Mouse (Mus musculus) left cerebral cortex, adult 18-20 months (tissue): Measurements from ENCODE around the gene Fras1. TPM values are rescaled to one million over a fixed set of nuclear protein-coding genes. Genes with fewer than 3 reads are reported as not detected.

ENCODE experiments used
- DNase-seq, 2 experiments: peaks; one replicate each; pipeline ENCODE4 v3.0.0; 2021 to 2022; ENCODE audit warnings: low spot score in 2 of 2, mixed read lengths in 1 of 2
- total RNA-seq, 2 experiments: library from RNA; stranded (reverse); gene quantifications; 2 replicates each; pipeline ENCODE4 v1.2.3; 2021

The Fras1 gene
- total RNA-seq, 2 experiments from 2014 or later, result 20.1 to 23.3 TPM

DNA sequence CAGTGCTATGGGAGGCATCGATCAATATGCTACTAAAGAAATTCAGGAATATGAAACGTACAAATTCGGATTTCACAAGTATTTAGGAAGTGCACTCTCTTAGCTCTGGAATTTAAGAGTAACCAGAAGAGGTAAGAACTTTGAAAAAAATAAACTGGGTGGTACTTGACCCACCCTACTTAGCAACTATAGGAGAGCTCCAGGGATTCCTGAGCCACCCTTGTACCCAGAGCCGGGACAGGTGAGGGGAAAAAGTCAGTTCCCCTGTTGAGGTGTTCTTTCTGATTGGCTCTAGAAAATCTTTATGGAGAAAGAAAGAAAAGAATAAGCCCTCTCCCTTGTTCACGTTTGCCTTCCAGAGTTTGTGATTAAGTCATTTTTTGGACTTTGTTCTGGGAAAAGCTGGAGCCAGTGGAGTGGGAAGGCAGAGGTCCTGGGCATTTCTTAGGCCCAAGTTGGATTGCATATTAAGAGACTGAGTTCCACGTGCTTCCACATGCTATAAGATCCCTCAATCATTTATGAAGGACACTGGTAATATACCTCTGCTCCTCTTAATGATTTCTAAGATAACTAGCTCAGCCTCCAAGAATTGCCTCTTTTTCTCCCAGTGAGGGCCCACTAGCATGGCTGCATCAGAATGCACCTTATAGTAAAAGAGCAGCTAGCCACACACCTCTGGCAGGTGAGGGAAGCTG is 265.6 kb downstream of the Fras1 start:
- no peak for DNase-seq

DNA sequence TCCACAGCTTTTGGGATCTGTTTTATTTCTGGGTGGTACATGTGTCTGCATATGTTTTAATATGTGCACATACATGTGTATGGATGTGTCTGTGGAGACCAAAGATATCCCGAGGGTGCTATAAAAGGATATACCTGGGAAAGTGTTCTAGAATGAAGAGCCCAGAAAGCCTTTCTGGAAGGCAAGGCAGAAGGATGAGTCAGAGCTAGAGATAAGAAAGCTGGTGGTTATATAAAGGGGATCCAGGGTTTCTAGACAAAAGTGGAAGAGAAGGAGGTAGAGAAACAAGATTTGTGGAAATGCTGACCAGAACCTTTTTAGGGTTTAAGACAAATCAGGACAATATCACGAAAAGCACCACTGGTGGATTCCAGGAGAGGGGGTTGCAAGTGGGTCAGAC is 267.5 kb downstream of the Fras1 start:
- no peak for DNase-seq

DNA sequence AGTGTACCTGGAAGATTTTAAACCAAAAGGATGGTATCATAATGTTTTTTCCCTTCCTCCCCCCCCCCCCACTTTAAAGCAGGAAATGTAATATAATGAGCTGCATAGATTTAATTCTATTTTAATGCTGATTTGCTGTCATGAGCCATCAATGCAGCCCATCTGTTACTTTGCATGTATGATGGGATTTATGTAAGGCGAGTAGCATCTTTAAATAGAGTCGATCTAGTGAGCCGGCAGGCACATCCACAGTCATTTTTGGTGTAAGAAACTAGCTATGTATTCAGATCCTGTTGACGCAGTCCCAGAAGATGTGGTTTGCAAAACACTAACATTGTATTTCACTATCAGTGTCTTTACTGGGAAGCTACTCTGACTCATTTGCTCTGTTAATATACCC is 301.9 kb downstream of the Fras1 start:
- DNase-seq, result peak in 1 of 2 experiments; percentile 16

DNA sequence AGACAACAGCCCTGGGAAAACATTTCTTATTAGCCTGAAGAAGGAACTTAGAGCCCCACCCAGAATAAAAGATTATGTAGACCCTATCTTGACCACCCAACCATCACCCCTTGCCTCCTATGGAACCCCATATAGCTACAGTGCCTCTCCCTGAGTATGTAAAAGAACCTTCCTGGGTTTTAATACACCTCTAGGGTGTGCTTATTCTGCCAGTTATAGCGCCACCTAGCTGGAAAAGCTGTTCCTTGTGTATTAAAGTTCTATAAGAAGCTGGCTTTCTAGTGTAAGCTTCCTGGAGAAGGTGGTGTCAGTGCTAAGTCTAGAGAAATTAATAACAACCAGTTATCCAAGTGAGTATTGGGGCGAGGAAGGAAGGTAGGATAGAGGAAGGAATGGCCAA is 303.7 kb downstream of the Fras1 start:
- DNase-seq, result peak; percentile 22 to 56

DNA sequence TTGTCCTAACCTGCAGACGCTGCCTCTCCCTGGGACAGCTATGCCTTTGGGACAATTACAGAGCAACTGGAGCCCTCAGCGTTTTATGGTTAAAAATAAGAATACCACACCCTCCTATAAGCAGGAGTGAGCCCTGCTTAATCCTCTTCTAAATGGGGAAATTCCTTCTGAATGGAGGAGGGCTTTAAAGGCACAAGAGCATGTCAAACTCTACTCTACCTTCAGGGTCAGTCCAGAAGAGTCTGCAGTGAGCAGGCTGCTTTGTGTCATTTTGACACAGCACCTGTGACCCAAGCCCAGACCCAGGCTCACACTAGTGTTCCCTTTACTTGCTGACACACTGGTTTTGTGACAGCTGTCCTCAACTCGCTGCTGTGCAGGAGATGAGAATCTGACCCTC is 307.3 kb downstream of the Fras1 start:
- no peak for DNase-seq

DNA sequence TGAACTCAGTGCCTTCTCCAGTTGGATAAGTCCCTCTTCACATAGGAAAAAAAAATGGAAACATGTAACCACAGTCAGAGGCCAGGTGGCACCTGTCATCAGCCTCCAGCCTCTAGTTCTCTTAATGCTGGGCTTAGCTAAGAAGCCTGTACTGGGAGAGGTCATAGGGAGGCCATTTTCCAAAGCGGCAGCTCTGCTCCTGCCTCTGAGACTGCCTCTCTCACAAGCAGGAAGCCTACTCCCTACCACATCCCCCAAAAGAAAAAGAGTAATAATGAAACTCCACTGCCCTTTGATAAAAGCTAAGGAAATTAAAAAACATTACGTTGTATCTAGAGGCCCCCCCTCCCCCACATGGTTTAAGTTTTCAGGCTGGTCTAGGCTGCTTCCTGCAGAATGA is 309.0 kb downstream of the Fras1 start:
- DNase-seq, result no peak

DNA sequence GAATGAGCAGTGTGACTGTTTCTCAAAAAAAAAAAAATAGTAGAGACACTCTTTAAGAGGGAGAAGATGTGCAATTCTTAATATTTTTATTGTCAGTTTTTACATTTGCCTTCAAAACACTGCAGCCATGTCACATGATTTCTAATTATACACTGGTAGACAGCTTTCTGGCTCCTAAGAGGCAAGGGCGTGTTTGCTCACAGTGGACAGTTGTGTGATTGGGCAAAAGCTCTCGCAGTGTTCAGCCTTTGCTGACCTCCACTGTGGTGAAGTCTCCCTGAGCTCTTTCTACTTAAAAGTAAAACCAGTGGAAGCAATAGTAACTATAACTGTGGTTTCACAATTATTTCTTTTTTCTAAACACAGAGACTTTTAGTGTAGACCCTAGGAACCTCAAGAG is 315.1 kb downstream of the Fras1 start:
- no peak for DNase-seq

DNA sequence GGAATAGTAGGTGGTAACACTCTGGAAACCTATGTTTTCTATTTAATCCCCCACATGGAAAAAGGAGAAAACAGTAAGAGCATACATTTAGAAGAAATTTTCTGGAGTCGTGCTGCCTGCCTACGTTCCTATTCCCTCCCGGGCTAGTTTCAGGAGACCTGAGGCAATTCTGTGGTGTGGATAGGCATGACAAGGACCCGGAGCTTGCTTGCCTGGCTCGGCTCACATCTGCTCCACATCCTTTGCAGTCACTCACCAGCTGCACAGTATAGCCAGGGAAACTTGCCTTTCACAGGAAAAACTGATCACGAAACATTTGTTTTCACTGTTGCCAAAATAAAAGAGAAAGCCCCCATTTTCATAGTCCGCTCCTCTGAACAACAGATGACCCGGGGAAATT is 325.2 kb downstream of the Fras1 start:
- no peak for DNase-seq

DNA sequence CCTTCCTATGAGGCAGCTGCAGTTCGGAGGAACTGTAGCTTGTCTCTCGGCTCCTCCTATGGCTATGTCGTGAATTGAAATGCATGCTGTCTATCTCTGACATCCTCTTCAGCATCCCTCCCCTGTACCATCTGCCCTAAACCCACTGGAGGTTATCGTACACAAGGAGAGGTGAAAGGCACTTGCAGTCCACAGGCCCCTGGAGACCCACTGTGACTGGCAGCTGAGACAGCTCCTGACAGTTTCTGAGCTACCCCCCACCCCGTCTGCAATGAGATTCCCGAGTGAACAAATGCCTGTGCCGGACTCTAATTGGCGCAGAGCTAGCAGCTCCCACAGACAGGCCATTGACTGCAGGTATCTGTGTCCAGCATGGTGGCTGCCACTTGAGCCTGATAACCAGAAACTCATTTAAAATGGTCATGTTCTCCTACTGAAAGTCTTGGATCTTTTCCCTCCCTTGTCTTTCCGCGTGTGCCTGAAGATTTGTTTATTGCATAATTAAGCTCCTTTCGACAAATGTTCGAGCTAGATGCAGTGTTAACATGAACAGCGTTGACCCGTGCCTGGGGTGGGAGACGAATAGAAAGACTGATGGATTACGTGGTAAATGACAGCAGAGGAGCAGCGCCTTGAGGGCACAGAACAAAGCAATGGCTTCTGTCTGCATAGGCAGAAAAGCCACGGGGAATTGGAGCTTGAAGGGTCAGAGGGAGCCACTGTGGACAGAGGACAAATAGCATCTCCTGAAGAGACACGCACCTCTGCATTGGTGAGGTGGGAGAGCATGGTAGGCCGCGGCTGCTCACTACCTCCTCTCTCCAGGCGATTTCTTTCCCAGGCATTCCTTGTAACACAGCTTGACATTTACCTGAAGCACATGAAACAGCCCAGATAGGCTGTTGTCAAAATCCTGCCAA is 329.2 kb downstream of the Fras1 start:
- DNase-seq, result no peak

DNA sequence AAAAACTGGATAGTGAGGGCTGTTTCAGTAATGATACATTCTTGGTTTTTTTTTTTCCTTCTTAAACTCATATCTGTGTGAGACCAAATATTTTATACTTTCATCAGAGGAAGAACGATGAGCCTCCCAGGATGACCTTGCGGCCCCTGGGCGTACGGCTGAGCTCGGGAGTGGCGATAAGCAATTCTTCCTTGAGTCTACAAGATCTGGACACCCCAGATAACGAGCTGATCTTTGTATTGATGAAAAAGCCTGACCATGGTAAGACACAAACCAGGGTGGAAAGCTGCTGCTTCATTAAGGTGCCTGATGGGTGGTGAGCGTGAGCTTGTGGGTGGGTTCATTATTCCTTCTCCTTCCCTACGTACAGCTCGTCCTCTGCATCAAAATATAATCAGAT is 334.8 kb downstream of the Fras1 start:
- no peak for DNase-seq

DNA sequence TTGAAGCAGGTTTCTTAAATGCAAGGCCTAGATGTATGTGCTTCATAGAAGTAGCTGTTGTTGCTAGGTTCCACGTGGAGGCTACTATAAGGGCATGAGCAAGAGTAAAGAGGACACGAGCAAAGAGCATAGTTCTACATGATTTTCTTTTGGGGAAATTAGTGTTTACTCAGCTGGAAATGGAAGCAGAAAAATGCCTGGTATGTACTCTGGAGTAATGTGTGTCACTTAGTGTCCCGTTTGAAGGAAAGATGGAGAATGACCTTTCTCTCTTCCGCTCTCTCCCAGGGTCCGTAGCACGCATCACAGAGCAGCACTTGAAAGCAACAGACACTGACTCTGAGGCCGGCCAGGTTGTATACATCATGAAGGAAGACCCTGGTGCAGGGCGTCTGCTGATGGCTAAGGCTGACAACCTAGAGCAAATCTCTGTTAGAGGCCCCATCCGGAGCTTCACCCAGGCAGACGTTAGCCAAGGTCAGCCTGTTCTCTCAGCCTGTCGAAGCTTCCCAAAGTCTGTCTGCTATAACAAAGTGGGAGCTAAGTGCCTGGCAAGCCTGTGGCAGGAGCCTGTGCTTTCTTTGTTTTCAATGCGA is 338.4 kb downstream of the Fras1 start:
- no peak for DNase-seq

DNA sequence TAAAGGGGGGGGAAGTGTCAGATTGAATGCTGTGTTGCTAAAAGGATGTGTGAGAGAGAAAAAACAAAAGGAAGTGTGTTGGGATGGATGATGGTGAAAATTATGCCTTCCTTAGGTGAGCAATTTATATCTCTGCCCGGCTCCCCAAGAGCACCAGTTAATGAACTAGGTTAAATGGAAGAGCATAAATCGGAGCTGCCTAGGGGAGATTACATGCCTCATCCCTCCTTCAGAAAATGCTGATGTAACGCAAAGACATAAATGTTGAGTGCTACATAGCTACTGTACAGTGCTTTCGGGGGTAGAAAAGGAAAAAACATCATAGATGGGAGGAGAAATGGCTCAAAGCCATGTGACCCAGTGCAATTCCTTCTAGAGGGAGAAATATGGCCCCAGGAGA is 339.0 kb downstream of the Fras1 start:
- no peak for DNase-seq

DNA sequence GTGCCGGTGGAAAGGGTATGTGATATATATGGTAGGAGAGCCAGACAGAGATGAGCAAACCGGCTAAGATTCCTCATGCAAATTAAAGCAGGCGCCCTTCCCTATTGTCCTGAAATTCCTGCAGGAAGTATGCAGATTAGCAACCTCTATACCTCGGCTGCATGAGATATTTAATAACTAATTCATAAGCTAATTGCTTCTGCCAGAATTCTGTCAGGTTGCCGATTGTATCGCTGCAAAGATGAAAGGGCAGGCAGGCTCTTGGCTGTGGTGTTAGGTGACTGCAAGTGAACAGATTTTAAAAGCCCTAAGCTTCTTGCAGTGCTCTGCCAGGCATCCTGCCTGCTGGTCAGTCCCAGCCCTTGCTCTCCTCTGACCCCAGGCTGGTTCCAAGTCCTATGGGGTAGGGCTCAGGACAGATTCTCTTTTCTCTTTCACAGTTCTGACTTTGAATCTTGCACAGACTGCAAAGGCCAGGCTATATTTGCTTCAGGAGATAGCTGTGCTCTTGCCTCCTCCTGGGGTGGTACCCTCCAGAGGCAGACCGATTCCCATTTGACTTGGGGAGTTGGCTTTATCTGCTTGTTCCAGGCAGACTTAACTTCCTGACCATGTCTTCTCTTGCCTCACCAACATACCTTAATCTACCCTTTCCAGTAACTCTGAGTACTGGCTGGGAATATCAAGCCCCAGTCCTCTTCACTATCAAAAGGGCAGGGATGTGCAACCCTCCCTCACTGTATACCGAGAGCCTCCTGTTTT is 342.7 kb downstream of the Fras1 start:
- DNase-seq, result no peak

DNA sequence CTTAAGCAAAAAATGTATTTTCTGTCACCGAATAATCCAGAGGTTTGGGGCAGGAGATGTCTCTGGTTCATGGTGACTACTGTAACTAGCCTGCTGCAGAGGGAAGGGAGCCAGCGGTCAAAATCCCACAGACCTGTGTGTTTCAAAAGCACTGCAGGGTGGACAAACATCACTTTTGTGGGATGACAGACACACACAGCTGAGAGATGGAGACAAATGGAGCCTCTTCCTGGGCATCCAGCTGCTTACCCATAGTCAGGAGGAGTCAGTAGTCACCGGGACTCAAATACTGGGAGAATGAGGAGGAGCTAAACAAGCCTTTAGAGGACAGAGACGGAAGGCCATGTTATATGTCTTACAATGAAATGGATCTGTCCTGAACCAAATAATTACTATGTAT is 343.9 kb downstream of the Fras1 start:
- no peak for DNase-seq

DNA sequence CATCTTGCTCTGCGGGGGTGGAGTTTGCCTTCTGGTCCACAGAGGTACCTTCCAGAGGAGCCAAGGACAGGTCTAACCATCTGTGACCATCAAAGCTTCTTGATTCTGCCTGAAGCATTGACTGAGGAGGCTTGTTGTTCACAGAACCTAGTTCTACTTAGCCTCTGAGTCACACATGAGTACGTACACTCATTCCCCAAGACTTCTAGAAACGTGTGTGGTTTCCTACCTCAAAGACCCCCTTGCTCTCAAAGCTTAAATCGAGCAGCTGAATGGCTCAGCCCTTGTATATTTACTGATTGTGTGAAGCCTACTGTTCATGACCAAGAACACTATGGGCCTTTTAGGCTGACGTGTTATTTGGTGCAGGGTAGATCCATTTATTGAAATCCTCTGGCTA is 344.8 kb downstream of the Fras1 start:
- DNase-seq, result no peak

DNA sequence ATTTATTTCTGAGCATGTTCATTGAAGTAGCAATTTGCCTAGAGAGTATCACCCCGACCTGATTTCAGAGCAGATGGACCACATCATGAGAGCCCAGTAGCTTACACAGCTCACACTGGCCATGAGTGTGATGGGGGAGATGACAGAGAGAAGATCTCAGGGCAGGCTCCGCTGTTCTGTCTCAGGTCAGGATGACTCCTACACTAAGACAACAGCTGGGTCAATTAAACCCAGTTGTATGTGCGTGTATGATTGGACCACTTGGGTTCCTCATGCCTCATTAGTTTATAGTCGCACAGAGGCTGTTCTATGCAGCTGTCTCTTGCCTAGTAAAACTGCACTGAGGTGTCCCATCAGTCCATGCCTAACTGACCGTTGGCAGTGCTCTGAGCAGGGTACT is 345.5 kb downstream of the Fras1 start:
- no peak for DNase-seq

DNA sequence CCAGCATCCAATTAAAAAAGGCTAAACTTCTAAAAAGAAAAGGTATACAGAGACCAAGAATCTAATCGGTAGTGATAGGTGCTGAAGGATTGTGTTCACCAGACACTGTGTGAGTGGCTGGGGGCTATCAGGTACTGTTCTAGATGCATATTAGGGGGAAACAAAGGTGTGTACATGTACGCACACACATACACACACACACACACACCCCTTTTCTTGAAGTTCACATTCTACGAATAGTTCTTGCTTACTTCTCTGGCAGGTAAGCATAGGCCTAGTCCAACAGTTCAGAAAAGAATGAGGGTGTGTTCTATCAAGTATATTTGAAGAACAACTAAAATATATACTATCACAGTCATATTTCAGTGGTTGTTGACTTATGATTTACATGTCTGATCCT is 348.9 kb downstream of the Fras1 start:
- no peak for DNase-seq

DNA sequence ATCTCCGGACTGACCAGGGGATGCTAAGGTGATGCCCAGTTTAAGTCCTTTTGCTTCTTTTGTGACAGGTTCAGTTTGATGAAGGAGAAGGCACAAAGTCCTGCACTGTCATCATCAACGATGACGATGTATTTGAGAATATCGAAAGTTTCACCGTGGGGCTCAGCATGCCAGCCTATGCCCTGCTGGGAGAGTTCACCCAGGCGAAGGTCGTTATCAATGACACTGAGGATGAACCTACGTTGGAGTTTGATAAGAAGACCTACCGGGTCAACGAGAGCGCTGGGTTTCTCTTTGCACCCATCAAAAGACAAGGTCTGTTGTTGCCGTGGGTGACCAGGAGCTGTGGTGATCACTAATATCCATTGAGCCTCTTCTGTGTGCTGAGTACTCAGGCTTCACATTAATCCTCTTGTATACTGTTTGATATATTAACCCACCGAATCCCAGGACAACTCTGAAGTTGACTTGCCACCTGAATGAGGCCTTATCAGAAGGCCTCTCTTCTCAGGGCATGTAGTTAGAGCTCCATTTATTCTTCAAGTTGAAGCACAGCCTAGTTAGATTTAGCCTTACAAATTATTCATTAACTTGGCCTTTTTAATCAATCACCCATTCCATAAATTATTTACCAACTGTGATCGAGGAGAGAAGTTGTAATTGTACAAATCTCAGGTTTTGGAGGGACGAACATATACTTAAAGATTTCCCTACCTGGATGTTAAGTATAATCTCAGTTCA is 365.6 kb downstream of the Fras1 start:
- no peak for DNase-seq

DNA sequence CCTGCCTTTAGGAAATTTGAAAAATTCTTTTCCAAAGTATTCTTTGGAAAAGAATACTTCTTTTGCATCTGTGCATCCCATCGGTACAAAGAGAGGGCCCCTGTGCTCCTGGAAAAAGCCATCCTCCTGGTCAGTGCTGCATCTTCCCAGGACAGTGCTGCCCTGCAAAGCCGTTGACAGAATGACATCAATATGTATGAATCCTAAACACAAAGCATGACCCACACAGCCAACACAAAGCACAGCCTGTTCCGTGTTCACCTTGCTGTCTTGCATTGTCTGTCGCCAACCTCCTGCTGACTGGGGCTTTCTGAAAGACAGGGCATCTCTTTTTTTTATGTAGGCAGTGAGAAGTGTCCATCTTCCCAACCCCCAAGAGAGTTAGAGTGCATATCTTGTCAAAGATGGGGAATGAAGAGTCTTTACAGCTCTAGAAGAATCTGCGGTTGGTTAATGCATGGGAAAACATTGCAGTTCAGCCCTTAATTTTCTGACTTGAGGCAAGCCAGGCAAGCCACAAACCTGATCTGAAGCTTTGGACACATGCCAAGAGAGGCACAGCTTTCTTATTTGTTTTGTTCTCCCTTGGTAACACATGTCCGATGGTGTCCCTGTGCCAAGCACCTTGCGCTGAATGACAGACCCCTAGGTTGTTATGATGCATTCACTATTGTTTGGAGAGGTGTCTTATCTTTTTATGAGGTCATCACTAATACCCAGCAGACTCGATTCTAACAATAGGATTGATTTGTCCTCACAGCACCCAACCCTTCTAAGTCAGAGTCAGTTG is 373.6 kb downstream of the Fras1 start:
- DNase-seq, result no peak

DNA sequence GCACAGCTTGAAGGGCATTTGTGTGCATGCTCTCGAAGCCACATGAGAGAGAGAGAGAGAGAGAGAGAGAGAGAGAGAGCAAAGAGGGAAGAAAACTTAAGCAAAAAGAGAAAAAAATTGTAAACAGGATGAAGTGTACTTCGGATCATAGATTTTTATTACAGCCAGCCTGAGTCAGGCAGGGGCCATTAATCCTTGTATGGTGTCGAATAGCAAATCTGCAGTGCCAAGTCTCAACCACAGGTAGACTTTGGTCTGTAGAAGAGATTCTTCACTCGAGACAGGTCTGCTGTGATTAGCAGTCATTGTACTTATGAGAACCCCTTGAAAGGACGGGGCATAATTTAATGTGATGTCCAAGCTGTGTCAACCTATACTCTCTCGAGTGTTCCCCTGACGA is 383.9 kb downstream of the Fras1 start:
- no peak for DNase-seq
